Mouse (Mus musculus) T-cell, adult 2 months (primary cell): ENCODE measurements around the gene Gtf2h4.

Experiments used
- DNase-seq: peaks from one replicate; pipeline ENCODE4 v3.0.0; 2022; ENCODE audit warnings: low spot score

Gtf2h4 gene

GRCm38 (mm10) chr17:35673416-35674035, at the start of gene Gtf2h4:
TSS of gene Gtf2h4 (minus strand) at chr17:35673739.
- peak; percentile 92 for DNase-seq

- no peak for DNase-seq
Measured at GRCm38 (mm10) chr17:35721676-35722075, 48.1 kb upstream of the Gtf2h4 start.

- DNase-seq: no peak
Measured at GRCm38 (mm10) chr17:35720340-35720727, 46.8 kb upstream of the Gtf2h4 start.

- no peak for DNase-seq
Measured at GRCm38 (mm10) chr17:35719616-35720339, 46.2 kb upstream of the Gtf2h4 start.

- DNase-seq: no peak
Measured at GRCm38 (mm10) chr17:35717080-35717479, 43.5 kb upstream of the Gtf2h4 start.

- DNase-seq: no peak
Measured at GRCm38 (mm10) chr17:35716114-35716513, 42.6 kb upstream of the Gtf2h4 start.

GRCm38 (mm10) chr17:35710705-35711347, 37.3 kb upstream of the Gtf2h4 start:
- DNase-seq: no peak

- no peak for DNase-seq
Measured at GRCm38 (mm10) chr17:35708611-35709010, 35.1 kb upstream of the Gtf2h4 start.

GRCm38 (mm10) chr17:35707929-35708328, 34.4 kb upstream of the Gtf2h4 start:
- DNase-seq: peak; percentile 48

GRCm38 (mm10) chr17:35705836-35706235, 32.3 kb upstream of the Gtf2h4 start:
- peak; percentile 52 for DNase-seq

- DNase-seq: peak; percentile 65
Measured at GRCm38 (mm10) chr17:35704621-35705464, 31.3 kb upstream of the Gtf2h4 start, which contains the start of gene Ddr1. TSS of gene Ddr1 (minus strand) at chr17:35704621.

GRCm38 (mm10) chr17:35703751-35704271, 30.3 kb upstream of the Gtf2h4 start:
- no peak for DNase-seq

- no peak for DNase-seq
Measured at GRCm38 (mm10) chr17:35703065-35703464, 29.5 kb upstream of the Gtf2h4 start.

- DNase-seq: no peak
Measured at GRCm38 (mm10) chr17:35702605-35703004, 29.1 kb upstream of the Gtf2h4 start.

- DNase-seq: no peak
Measured at GRCm38 (mm10) chr17:35701978-35702461, 28.5 kb upstream of the Gtf2h4 start.

GRCm38 (mm10) chr17:35701203-35701977, 27.9 kb upstream of the Gtf2h4 start:
- no peak for DNase-seq

GRCm38 (mm10) chr17:35700371-35700961, 26.9 kb upstream of the Gtf2h4 start:
- peak; percentile 58 for DNase-seq

- peak; percentile 18 for DNase-seq
Measured at GRCm38 (mm10) chr17:35699919-35700318, 26.4 kb upstream of the Gtf2h4 start.

- no peak for DNase-seq
Measured at GRCm38 (mm10) chr17:35698501-35698883, 25.0 kb upstream of the Gtf2h4 start.

- no peak for DNase-seq
Measured at GRCm38 (mm10) chr17:35697759-35698500, 24.4 kb upstream of the Gtf2h4 start.
